Mouse (Mus musculus) olfactory bulb, adult 2 months (tissue): Measurements from ENCODE around the gene Serpinf1. TPM values are rescaled to one million over a fixed set of nuclear protein-coding genes. Genes with fewer than 3 reads are reported as not detected.

Experiments
- H3K27ac ChIP-seq: fragments of 200-500 bp; 2 replicates; pipeline ENCODE4 v1.5.1; 2012; ENCODE audit warnings: low read depth, low read length; ENCODE audit not compliant: insufficient read depth
- H3K4me1 ChIP-seq: fragments of 200-500 bp; 2 replicates; pipeline ENCODE4 v1.6.1; 2012; ENCODE audit warnings: low read length; ENCODE audit not compliant: control insufficient read depth, insufficient read depth
- H3K4me3 ChIP-seq: fragments of 200-500 bp; 2 replicates; pipeline ENCODE4 v1.5.1; 2012; ENCODE audit warnings: mild to moderate bottlenecking, low read depth, low read length, moderate library complexity; ENCODE audit not compliant: insufficient read depth
- CTCF ChIP-seq: fragments of 200-500 bp; IDR thresholded peaks from 2 replicates; pipeline ENCODE4 v1.5.1; 2012; ENCODE audit warnings: low read depth, mild to moderate bottlenecking, low read length, moderate library complexity; ENCODE audit not compliant: insufficient read depth
- POLR2A ChIP-seq: fragments of 200-500 bp; IDR thresholded peaks from 2 replicates; pipeline ENCODE4 v1.6.1; 2012; ENCODE audit warnings: mild to moderate bottlenecking, low read depth, low read length, moderate library complexity; ENCODE audit not compliant: insufficient read depth
- WGBS: fragments of 180-500 bp; shearing (Covaris S2); methylation state at CpG from one replicate; pipeline ENCODE4 v1.1.7; 2018; 5-methylcytosine and 5-hydroxymethylcytosine counted together
- polyA plus RNA-seq: library from polyadenylated mRNA; stranded (reverse); fragments of >200 nt; gene quantifications from 2 replicates; pipeline ENCODE4 v1.2.4, GENCODE M21; 2012; ENCODE audit warnings: low replicate concordance; ENCODE audit not compliant: missing spikeins, insufficient read depth, insufficient read length

Serpinf1 gene
- polyA plus RNA-seq, 1 experiment = not detected

- Histone ChIP-seq H3K27ac (no peak overlapping the region), H3K4me1 (peaks cover 6% of the 10 kb centered on the region)
- 46% methylated on average over 7 of the region's 7 CpGs for WGBS
Measured at GRCm38 (mm10) chr11:75415096-75415495, 7.4 kb downstream of the Serpinf1 start.

GRCm38 (mm10) chr11:75410591-75410990, 11.9 kb downstream of the Serpinf1 start:
- TF ChIP-seq CTCF (no peak), POLR2A (no peak)
- Histone ChIP-seq H3K4me3 (no peak overlapping the region), H3K27ac (no peak overlapping the region), H3K4me1 (peaks cover 6% of the 10 kb centered on the region)
- WGBS = 93% methylated on average over 7 of the region's 7 CpGs

More at GRCm38 (mm10) chr11:75415096-75415495, 7.4 kb downstream of the Serpinf1 start:
- TF ChIP-seq CTCF (no peak), POLR2A (no peak)
- no peak overlapping the region for H3K4me3 ChIP-seq

- TF ChIP-seq POLR2A (no peak), CTCF (no peak)
- Histone ChIP-seq H3K4me3 (no peak overlapping the region), H3K27ac (no peak overlapping the region), H3K4me1 (peaks cover 2% of the 10 kb centered on the region)
- 60% methylated on average over 17 of the region's 17 CpGs for WGBS
Measured at GRCm38 (mm10) chr11:75409679-75410575, 12.6 kb downstream of the Serpinf1 start.

- 59% methylated on average over 3 of the region's 3 CpGs for WGBS
- TF ChIP-seq POLR2A (no peak), CTCF (no peak)
Measured at GRCm38 (mm10) chr11:75406865-75407264, 15.6 kb downstream of the Serpinf1 start.

GRCm38 (mm10) chr11:75406104-75406503, 16.4 kb downstream of the Serpinf1 start:
- 72% methylated on average over 4 of the region's 4 CpGs for WGBS

More at GRCm38 (mm10) chr11:75406865-75407264, 15.6 kb downstream of the Serpinf1 start:
- Histone ChIP-seq H3K4me1 (peaks cover 10% of the 10 kb centered on the region), H3K4me3 (no peak overlapping the region), H3K27ac (no peak overlapping the region)

GRCm38 (mm10) chr11:75404801-75405200, 17.7 kb downstream of the Serpinf1 start:
- Histone ChIP-seq H3K4me3 (no peak overlapping the region), H3K4me1 (peaks cover 11% of the 10 kb centered on the region), H3K27ac (no peak overlapping the region)
- WGBS = 95% methylated on average over 6 of the region's 6 CpGs
- no peak for TF ChIP-seq POLR2A
- TF ChIP-seq CTCF = no peak

More at GRCm38 (mm10) chr11:75406104-75406503, 16.4 kb downstream of the Serpinf1 start:
- no peak overlapping the region for H3K27ac ChIP-seq
- TF ChIP-seq CTCF (no peak), POLR2A (no peak)
- H3K4me1 ChIP-seq = peaks cover 7% of the 10 kb centered on the region
- no peak overlapping the region for H3K4me3 ChIP-seq

- no peak overlapping the region for H3K4me3 ChIP-seq
- TF ChIP-seq POLR2A (no peak), CTCF (no peak)
- no peak overlapping the region for H3K27ac ChIP-seq
- H3K4me1 ChIP-seq = peaks cover 15% of the 10 kb centered on the region
- WGBS = 85% methylated on average over 6 of the region's 6 CpGs
Measured at GRCm38 (mm10) chr11:75403301-75404052, 19.0 kb downstream of the Serpinf1 start.

GRCm38 (mm10) chr11:75402271-75402690, 20.2 kb downstream of the Serpinf1 start:
- no peak for TF ChIP-seq POLR2A
- TF ChIP-seq CTCF = no peak
- Histone ChIP-seq H3K27ac (peak overlapping the region; percentile 69), H3K4me1 (peaks cover 15% of the 10 kb centered on the region), H3K4me3 (no peak overlapping the region)
- WGBS = 38% methylated on average over 5 of the region's 5 CpGs
